Mouse (Mus musculus): ENCODE measurements around the gene Tmem147. TPM values are rescaled to one million over a fixed set of nuclear protein-coding genes. Genes with fewer than 3 reads are reported as not detected.
A peak's percentile ranks its signal among the peaks of the same experiment; 100 is the strongest.

The Tmem147 gene
- polyA plus RNA-seq, 1 experiment: 511 TPM

DNA sequence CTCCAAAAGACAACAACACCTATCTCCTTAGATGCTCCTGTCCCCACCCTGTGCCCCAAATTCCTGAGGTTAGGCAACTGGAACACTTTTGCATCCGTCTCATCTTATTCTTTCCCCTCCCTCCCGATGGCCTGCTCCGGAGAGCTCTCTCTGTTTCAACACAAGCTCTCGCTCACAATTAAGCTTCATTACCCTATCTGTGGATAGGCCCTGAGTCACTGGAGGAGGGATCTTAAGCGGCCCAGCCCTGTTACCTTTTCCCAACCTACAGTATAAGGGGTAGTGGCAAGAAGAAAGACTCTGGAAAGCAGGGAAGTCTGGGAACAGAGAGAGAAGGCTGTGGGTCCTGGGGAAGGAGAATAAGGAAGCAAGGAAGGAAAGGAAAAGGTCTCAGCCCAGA is 34.1 kb upstream of the Tmem147 start, which contains the start of gene Dmkn:
Dmkn (plus strand) TSS at position 301 of the 400 bp plus-strand sequence.
- no peak for DNase-seq
- Histone ChIP-seq H3K4me3 (ENCODE audit: insufficient read depth, low read depth, low read length) (no peak within 1 kb of the TSS), H3K27ac (ENCODE audit: insufficient read depth, low read depth, low read length) (no peak within 1 kb of the TSS), H3K4me1 (ENCODE audit: control insufficient read depth, insufficient read depth, low read length) (no peaks in the 10 kb centered on the region), H3K27me3 (replicated peaks; ENCODE audit: control insufficient read depth, insufficient read depth, low read length) (no peaks in the 10 kb centered on the region), H3K36me3 (ENCODE audit: control insufficient read depth, insufficient read depth, low read length) (no peaks in the 10 kb centered on the region)
- no peak for TF ChIP-seq POLR2A (IDR thresholded peaks at IDR 0.05; ENCODE audit: low read depth, low read length)
- TF ChIP-seq CTCF (conservative IDR thresholded peaks at IDR 0.05; ENCODE audit: insufficient read depth, insufficient read length, low read depth, low read length): no peak
- WGBS: 41% methylated on average over 5 of the region's 5 CpGs

DNA sequence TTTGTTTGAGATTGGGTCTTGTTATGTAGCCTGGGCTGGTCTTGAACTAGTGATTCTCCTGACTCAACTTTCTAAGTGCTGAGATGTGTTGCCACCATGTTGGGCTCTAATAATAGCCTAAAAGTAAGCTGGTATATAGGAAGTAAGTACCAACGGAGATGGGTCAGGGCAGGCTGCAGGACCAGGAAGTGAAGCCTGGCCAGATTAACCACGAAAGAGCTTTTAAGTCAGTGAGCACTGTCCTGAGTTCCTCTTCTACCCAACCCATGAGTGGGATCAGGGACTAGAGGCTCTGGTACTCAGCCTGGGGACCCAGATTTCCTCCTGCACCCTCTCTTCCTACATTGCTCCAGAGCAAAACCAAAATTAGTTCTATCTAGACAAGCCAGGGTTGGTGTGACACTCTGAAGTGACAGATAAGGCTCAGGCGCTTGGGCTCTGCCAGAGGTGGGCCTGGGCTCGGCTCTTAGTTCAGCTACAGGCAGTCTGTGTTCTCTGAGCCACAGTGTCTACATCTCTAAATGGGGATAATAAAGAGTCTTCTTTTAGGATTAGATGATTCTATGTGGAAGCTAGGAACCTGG is 32.5 kb upstream of the Tmem147 start:
- TF ChIP-seq CTCF (conservative IDR thresholded peaks at IDR 0.05; ENCODE audit: insufficient read depth, insufficient read length, low read depth, low read length) (no peak), POLR2A (IDR thresholded peaks at IDR 0.05; ENCODE audit: low read depth, low read length) (no peak)
- Histone ChIP-seq H3K4me3 (ENCODE audit: insufficient read depth, low read depth, low read length) (no peak overlapping the region), H3K27ac (ENCODE audit: insufficient read depth, low read depth, low read length) (no peak overlapping the region), H3K4me1 (ENCODE audit: control insufficient read depth, insufficient read depth, low read length) (no peaks in the 10 kb centered on the region), H3K27me3 (replicated peaks; ENCODE audit: control insufficient read depth, insufficient read depth, low read length) (no peaks in the 10 kb centered on the region), H3K36me3 (ENCODE audit: control insufficient read depth, insufficient read depth, low read length) (no peaks in the 10 kb centered on the region)
- 70% methylated on average over 4 of the region's 4 CpGs for whole genome bisulfite sequencing
- DNase-seq: peak; percentile 10

DNA sequence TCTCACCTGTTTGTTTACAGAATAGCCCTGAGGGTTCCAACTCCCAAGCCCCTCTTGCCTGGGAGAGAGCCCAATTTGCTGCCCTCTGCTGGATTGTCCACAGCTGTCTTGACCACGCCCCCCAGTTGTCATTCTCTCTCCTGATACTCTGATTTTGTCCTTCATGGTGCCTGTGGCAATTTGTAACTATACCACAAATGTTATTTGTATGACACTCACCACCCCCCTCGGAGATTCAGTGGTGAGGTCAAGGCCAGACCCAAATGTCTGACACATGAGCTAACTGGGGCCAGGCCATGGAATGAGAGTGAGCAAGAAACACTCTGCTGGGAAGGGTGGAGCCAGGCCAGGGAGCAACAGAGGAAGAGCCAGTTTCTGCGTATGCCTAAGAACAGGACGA is 29.5 kb upstream of the Tmem147 start:
- Histone ChIP-seq H3K36me3 (ENCODE audit: control insufficient read depth, insufficient read depth, low read length) (no peaks in the 10 kb centered on the region), H3K27me3 (replicated peaks; ENCODE audit: control insufficient read depth, insufficient read depth, low read length) (no peaks in the 10 kb centered on the region), H3K4me3 (ENCODE audit: insufficient read depth, low read depth, low read length) (no peak overlapping the region), H3K27ac (ENCODE audit: insufficient read depth, low read depth, low read length) (no peak overlapping the region), H3K4me1 (ENCODE audit: control insufficient read depth, insufficient read depth, low read length) (no peaks in the 10 kb centered on the region)
- 32% methylated on average over 4 of the region's 4 CpGs for WGBS
- TF ChIP-seq POLR2A (IDR thresholded peaks at IDR 0.05; ENCODE audit: low read depth, low read length) (no peak), CTCF (conservative IDR thresholded peaks at IDR 0.05; ENCODE audit: insufficient read depth, insufficient read length, low read depth, low read length) (peak; percentile 52)
- DNase-seq: peak; percentile 33

DNA sequence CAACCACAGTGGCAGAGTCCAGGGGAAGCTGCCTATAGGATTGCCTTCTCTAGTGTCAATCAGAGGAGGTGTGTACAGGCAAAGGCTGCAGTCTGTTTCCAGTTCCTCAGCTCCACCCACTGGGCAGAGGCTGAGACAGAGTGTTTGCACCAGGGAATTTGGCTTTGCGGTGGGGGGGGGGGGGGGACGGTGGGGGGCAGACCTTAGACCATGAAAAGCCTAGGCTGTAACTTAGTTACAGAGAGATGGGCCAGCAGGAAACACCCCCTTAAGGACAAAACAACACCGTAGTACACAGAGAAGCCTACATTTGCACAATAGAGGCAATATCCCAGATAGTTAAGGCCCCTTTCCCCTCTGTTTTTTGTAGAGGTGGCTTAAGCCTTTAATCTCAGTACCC is 27.7 kb upstream of the Tmem147 start:
- TF ChIP-seq CTCF (conservative IDR thresholded peaks at IDR 0.05; ENCODE audit: insufficient read depth, insufficient read length, low read depth, low read length) (no peak), POLR2A (IDR thresholded peaks at IDR 0.05; ENCODE audit: low read depth, low read length) (no peak)
- no peaks in the 10 kb centered on the region for H3K27me3 ChIP-seq (replicated peaks; ENCODE audit: control insufficient read depth, insufficient read depth, low read length)
- 85% methylated on average over 2 of the region's 3 CpGs for WGBS
- no peak for DNase-seq
- H3K27ac ChIP-seq (ENCODE audit: insufficient read depth, low read depth, low read length): no peak overlapping the region
- no peaks in the 10 kb centered on the region for H3K36me3 ChIP-seq (ENCODE audit: control insufficient read depth, insufficient read depth, low read length)
- no peak overlapping the region for H3K4me3 ChIP-seq (ENCODE audit: insufficient read depth, low read depth, low read length)
- no peaks in the 10 kb centered on the region for H3K4me1 ChIP-seq (ENCODE audit: control insufficient read depth, insufficient read depth, low read length)

DNA sequence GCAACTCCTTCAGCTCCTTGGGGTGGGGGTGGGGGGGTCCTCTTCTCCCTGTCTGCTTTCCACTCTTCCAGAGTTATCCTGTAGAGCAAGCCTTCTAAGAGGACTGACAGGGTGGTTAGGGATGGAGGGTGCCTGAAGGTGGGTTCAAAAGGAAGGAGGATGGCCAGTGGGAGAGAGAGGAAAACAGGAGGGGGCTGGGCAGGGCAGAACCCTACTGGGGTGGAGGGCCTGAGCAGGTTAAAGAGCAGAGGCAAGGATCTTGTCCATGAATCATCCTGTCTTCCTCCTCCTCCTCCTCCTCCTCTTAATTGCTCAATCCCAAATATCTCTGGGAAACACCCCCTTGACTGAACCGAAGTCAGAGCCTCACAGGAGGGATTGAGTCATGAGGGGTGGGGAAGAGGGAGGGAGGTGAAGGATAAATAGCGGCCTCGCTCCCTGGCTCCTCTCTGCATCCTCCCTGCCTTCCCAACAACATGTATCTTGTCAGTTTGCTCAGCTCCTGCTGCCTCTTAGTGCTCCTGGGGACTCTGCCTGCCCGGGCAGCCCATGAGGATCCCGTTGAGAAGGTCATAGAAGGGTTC is 21.8 kb upstream of the Tmem147 start, which contains the start of gene Sbsn:
Sbsn (plus strand) TSS at position 386 of the 584 bp plus-strand sequence.
- TF ChIP-seq CTCF (conservative IDR thresholded peaks at IDR 0.05; ENCODE audit: insufficient read depth, insufficient read length, low read depth, low read length) (no peak), POLR2A (IDR thresholded peaks at IDR 0.05; ENCODE audit: low read depth, low read length) (no peak)
- Histone ChIP-seq H3K27me3 (replicated peaks; ENCODE audit: control insufficient read depth, insufficient read depth, low read length) (no peaks in the 10 kb centered on the region), H3K4me3 (ENCODE audit: insufficient read depth, low read depth, low read length) (no peak within 1 kb of the TSS), H3K27ac (ENCODE audit: insufficient read depth, low read depth, low read length) (no peak within 1 kb of the TSS), H3K4me1 (ENCODE audit: control insufficient read depth, insufficient read depth, low read length) (no peaks in the 10 kb centered on the region), H3K36me3 (ENCODE audit: control insufficient read depth, insufficient read depth, low read length) (no peaks in the 10 kb centered on the region)
- no peak for DNase-seq
- 34% methylated on average over 5 of the region's 5 CpGs for WGBS

DNA sequence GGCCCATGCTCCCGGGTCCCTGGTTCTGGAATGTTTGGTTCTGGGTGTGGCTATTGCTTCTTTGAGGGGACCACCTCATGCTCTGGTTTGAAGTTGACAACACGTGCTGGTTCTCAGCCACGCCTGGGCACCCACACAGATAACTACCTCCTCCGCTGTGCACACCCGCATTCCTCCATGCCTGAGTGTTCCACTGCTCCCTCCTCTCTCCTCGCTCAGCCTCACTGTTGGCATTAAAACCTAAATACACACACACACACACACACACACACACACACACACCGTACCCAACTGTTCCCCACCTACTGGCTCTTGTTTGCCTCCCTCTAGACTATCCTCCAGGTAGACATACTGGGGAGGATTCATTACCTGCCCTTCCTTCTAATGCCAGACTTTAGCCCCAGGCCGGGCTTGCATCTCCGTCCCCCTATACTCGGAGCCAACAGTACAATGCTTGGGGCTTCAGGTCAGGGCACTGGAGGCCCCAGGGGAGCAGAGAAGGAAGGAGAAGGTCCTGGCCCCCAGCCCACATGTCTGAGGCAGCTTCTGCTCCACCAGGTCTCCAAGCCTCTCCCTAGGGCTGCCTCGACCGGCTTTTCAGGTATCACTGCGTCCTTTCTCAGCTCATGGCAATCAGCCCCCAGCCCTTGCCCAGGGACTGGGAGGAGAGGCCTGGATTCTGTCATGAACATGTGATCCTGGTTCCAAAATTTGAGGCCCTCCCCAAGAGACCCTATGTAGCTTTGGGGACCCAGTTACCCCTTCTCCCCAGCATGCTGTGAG is 20.7 kb upstream of the Tmem147 start:
- no peaks in the 10 kb centered on the region for H3K36me3 ChIP-seq (ENCODE audit: control insufficient read depth, insufficient read depth, low read length)
- H3K4me3 ChIP-seq (ENCODE audit: insufficient read depth, low read depth, low read length): no peak overlapping the region
- no peaks in the 10 kb centered on the region for H3K27me3 ChIP-seq (replicated peaks; ENCODE audit: control insufficient read depth, insufficient read depth, low read length)
- H3K4me1 ChIP-seq (ENCODE audit: control insufficient read depth, insufficient read depth, low read length): no peaks in the 10 kb centered on the region
- TF ChIP-seq CTCF (conservative IDR thresholded peaks at IDR 0.05; ENCODE audit: insufficient read depth, insufficient read length, low read depth, low read length) (no peak), POLR2A (IDR thresholded peaks at IDR 0.05; ENCODE audit: low read depth, low read length) (no peak)
- WGBS: 62% methylated on average over 13 of the region's 13 CpGs
- H3K27ac ChIP-seq (ENCODE audit: insufficient read depth, low read depth, low read length): no peak overlapping the region
- DNase-seq: no peak

Measured in kidney, adult 2 months (tissue).